Mouse (Mus musculus) mouse trophoblast stem cell (cell line): ENCODE data around the gene Olfr513.

Experiments used
- in situ Hi-C, 2 experiments: fragments of 300-500 bp; cut with MseI, MboI; formaldehyde crosslinking; loops; 2 replicates in 1 of 2; 3 replicates in 1 of 2; pipeline ENCODE4 v1.15.1; 2025

Gene Olfr513

DNA sequence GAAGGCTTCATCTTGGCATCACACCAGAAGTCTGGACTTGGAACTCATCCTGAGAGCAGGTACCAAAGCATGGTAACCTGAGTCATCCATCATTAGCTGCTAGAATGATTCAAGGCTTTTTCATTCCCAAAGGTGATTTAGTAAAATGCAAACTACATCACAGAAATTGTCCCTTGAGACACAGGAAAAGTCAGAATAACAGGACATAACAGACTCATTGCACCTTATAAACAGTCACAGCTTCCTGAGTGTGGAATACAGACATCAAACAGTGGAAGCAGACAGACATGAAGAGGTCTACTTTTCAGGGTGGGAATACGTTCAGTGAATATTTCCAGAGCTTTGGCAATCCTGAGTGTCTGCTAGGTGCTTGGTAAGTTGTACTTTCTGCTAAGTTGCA, at the start of gene Olfr513:
Olfr513 (plus strand) TSS at position 301 of the 400 bp plus-strand sequence.
- in situ Hi-C loops, result no loop called here

GRCm38 (mm10) chr7:108713020-108713419, 37.8 kb upstream of the Olfr513 start, which contains the start of gene Olfr512:
Olfr512 (plus strand) TSS chr7:108713320.
- in situ Hi-C loops, result no loop called here

GRCm38 (mm10) chr7:108760411-108760810, 9.6 kb downstream of the Olfr513 start:
- in situ Hi-C loops, result no loop called here

DNA sequence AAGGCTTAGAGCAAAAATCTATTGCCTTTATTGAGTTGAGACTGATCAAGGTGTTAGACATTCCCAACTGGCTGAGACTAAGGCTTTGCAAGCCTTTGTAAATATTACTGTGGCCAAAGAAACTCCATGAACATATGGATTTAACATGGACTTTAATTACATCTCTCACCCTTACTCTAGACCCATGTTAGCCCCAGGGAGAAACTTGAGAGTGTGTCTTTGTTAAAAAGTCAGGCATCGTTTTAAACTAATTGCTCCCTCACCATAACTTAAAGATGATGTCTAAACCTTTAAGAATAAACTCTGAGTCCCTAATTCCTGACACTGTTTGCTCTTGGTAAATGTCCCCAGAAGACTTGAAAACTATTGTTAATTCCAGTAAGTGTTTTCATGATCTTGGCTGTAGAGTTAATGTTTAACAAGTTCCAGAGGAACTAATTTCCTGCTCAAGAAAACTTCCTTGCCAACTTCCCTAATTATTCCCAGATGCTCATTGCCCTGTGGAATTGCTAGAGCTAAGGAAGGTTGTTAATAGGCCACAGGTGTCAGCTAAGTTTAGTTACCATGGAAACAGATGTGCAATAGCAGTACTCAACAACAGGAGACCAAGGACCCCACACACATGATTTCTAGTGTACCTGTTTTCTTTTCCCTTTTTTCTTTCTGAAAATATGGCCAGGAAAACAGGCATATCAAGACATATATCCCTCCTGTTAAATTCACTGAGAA, 46.6 kb downstream of the Olfr513 start:
- in situ Hi-C loops, result no loop called here
